In genomic region chr4:156083348-156083747, GRCm38 (mm10) we compare ENCODE assay signal across 9 mouse cellular contexts. TPM values are rescaled to one million over a fixed set of nuclear protein-coding genes. Genes with fewer than 3 reads are reported as not detected.
DNase-seq lines count a peak whose midpoint lies in the region; ATAC-seq lines count a peak whose summit lies in the region.
"Had no signal": no experiment of that assay in that cellular context is flagged by ENCODE, and none has a peak within 500 bp of the region (broad histone marks: within the 10 kb centered on the region; RNA-seq: fewer than 3 reads in every experiment).

No protein-coding gene starts in this region.

- peak overlapping the region; percentile 21; the same call in 1 of the 2 replicates for H3K4me2 ChIP-seq in liver, embryonic 15.5 days

- H3K4me3 ChIP-seq in heart, embryonic 10.5 days = no peak overlapping the region
- no peak overlapping the region for H3K4me3 ChIP-seq in liver, embryonic 15.5 days (replicated peaks)

- WGBS in heart, embryonic 10.5 days = 74% methylated on average over 5 of the region's 5 CpGs
- 57% methylated on average over 5 of the region's 5 CpGs for WGBS in liver, embryonic 15.5 days (ENCODE audit: insufficient replicate concordance)

- no peak overlapping the region for H3K9ac ChIP-seq in liver, embryonic 15.5 days

- peak; percentile 62 for DNase-seq in heart, postnatal 4 days
- DNase-seq in heart, embryonic 10.5 days (ENCODE audit: low spot score) = no peak
- peak; percentile 72 for DNase-seq in fat pad, adult 2 months (ENCODE audit: extremely low read depth, low read depth, low spot score)
- DNase-seq in testis, postnatal 10 days (ENCODE audit: low spot score) = peak; percentile 78
- DNase-seq in right cerebral cortex, postnatal 4 days = no peak
- no peak for DNase-seq in spleen, postnatal 4 days (ENCODE audit: low spot score in 2 of 2)
- DNase-seq in c-Kit-positive CD71-positive TER-119-positive erythroid progenitor cells, embryonic 14.5 days (ENCODE audit: low spot score) = no peak

- H3K36me3 ChIP-seq in heart, embryonic 10.5 days = no peaks in the 10 kb centered on the region
- no peaks in the 10 kb centered on the region for H3K36me3 ChIP-seq in liver, embryonic 15.5 days (replicated peaks)

- no peaks in the 10 kb centered on the region for H3K9me3 ChIP-seq in heart, embryonic 10.5 days
- H3K9me3 ChIP-seq in liver, embryonic 15.5 days (replicated peaks) = no peaks in the 10 kb centered on the region

- ATAC-seq in liver, embryonic 15.5 days (ENCODE audit: insufficient read depth) = no peak

- H3K4me1 ChIP-seq in heart, embryonic 10.5 days = peaks cover 12% of the 10 kb centered on the region
- peaks cover 13% of the 10 kb centered on the region for H3K4me1 ChIP-seq in liver, embryonic 15.5 days (replicated peaks)

- H3K27ac ChIP-seq in heart, embryonic 10.5 days = no peak overlapping the region
- peak overlapping the region; percentile 31 for H3K27ac ChIP-seq in liver, embryonic 15.5 days (replicated peaks)
- H3K27ac ChIP-seq: macrophage had no signal

- peaks cover 4% of the 10 kb centered on the region; the same call in 1 of the 2 replicates for H3K27me3 ChIP-seq in heart, embryonic 10.5 days (ENCODE audit: insufficient read depth, poor library complexity, severe bottlenecking)
- peaks cover 5% of the 10 kb centered on the region for H3K27me3 ChIP-seq in liver, embryonic 15.5 days

RNA-seq across cellular contexts. Expression of gene Ttll10, which starts 24.1 kb away (rescaled TPM):
- under 1 TPM; 0.16 to 0.55 TPM for total RNA-seq in heart, postnatal 4 days (2021)
- 0.19 and 0.38 TPM in 2 replicates for polyA plus RNA-seq in heart, embryonic 10.5 days (2016; fragmentation: Nextera tagmentation; extraction: Ambion mirVana)
- 0.22 and 0.58 TPM in 2 replicates for polyA plus RNA-seq in liver, embryonic 15.5 days (2015; fragmentation: Nextera tagmentation; extraction: Ambion mirVana)
- polyA plus RNA-seq: macrophage had no signal

RNA-seq across cellular contexts. Expression of gene 9430015G10Rik, which starts 26.4 kb away (rescaled TPM):
- 1 to 10 TPM; 7.3 to 9.4 TPM for total RNA-seq in heart, postnatal 4 days (2021)
- polyA plus RNA-seq in heart, embryonic 10.5 days (2016; fragmentation: Nextera tagmentation; extraction: Ambion mirVana) = 32.2 and 45.6 TPM in 2 replicates
- 10.5 and 12.3 TPM in 2 replicates for polyA plus RNA-seq in liver, embryonic 15.5 days (2015; fragmentation: Nextera tagmentation; extraction: Ambion mirVana)

RNA-seq across cellular contexts. Expression of gene Rnf223, which starts 47.0 kb away (rescaled TPM):
- total RNA-seq in heart, postnatal 4 days (2021) = under 1 TPM in 1 of 2 experiments, not detected in 1; 0.25 TPM
- 0.27 and 0.55 TPM in 2 replicates for polyA plus RNA-seq in heart, embryonic 10.5 days (2016; fragmentation: Nextera tagmentation; extraction: Ambion mirVana)
- polyA plus RNA-seq in liver, embryonic 15.5 days (2015; fragmentation: Nextera tagmentation; extraction: Ambion mirVana) = 0.08 and 0.18 TPM in 2 replicates
- polyA plus RNA-seq: macrophage had no signal

RNA-seq across cellular contexts. Expression of gene Tnfrsf18, which starts 57.4 kb away (rescaled TPM):
- under 1 TPM in 1 of 2 experiments, not detected in 1; 0.29 TPM for total RNA-seq in heart, postnatal 4 days (2021)
- polyA plus RNA-seq in heart, embryonic 10.5 days (2016; fragmentation: Nextera tagmentation; extraction: Ambion mirVana) = 1.4 and 1.7 TPM in 2 replicates
- polyA plus RNA-seq in liver, embryonic 15.5 days (2015; fragmentation: Nextera tagmentation; extraction: Ambion mirVana) = 0.66 and 0.73 TPM in 2 replicates

Comparison
In these comparisons a context has a peak if more than half of its experiments do, and no peak if none do; other contexts are left out.
1. DNase-seq: peak in heart, postnatal 4 days (single experiment), fat pad, adult 2 months (single experiment) and testis, postnatal 10 days (single experiment); none in heart, embryonic 10.5 days (single experiment), right cerebral cortex, postnatal 4 days (single experiment), spleen, postnatal 4 days (0 of 2) and c-Kit-positive CD71-positive TER-119-positive erythroid progenitor cells, embryonic 14.5 days (single experiment).